Mouse (Mus musculus): Measurements from ENCODE around the gene Tvp23b.

Tvp23b gene

GRCm38 (mm10) chr11:62891763-62892162 is 12.5 kb downstream of the Tvp23b start:
- DNase-seq (ENCODE audit: extremely low read depth, insufficient read length, low spot score): no peak

- DNase-seq (ENCODE audit: extremely low read depth, insufficient read length, low spot score): peak; percentile 25
Measured at GRCm38 (mm10) chr11:62901699-62902323, 22.6 kb downstream of the Tvp23b start.

- no peak for DNase-seq (ENCODE audit: extremely low read depth, insufficient read length, low spot score)
Measured at GRCm38 (mm10) chr11:62903871-62904495, 24.7 kb downstream of the Tvp23b start.

GRCm38 (mm10) chr11:62909720-62910306 is 30.6 kb downstream of the Tvp23b start:
- no peak for DNase-seq (ENCODE audit: extremely low read depth, insufficient read length, low spot score)

GRCm38 (mm10) chr11:62911362-62911761 is 32.1 kb downstream of the Tvp23b start:
- DNase-seq (ENCODE audit: extremely low read depth, insufficient read length, low spot score): no peak

- DNase-seq (ENCODE audit: extremely low read depth, insufficient read length, low spot score): no peak
Measured at GRCm38 (mm10) chr11:62913141-62913540, 33.9 kb downstream of the Tvp23b start.

GRCm38 (mm10) chr11:62914532-62914931 is 35.3 kb downstream of the Tvp23b start:
- DNase-seq (ENCODE audit: extremely low read depth, insufficient read length, low spot score): no peak

GRCm38 (mm10) chr11:62915486-62915885 is 36.2 kb downstream of the Tvp23b start:
- DNase-seq (ENCODE audit: extremely low read depth, insufficient read length, low spot score): no peak

GRCm38 (mm10) chr11:62916765-62917164 is 37.5 kb downstream of the Tvp23b start:
- no peak for DNase-seq (ENCODE audit: extremely low read depth, insufficient read length, low spot score)

GRCm38 (mm10) chr11:62919946-62920742 is 40.9 kb downstream of the Tvp23b start:
- DNase-seq (ENCODE audit: extremely low read depth, insufficient read length, low spot score): peak; percentile 35

GRCm38 (mm10) chr11:62920743-62921050 is 41.4 kb downstream of the Tvp23b start:
- no peak for DNase-seq (ENCODE audit: extremely low read depth, insufficient read length, low spot score)

GRCm38 (mm10) chr11:62921052-62921977 is 42.1 kb downstream of the Tvp23b start:
- peak; percentile 80 for DNase-seq (ENCODE audit: extremely low read depth, insufficient read length, low spot score)

- no peak for DNase-seq (ENCODE audit: extremely low read depth, insufficient read length, low spot score)
Measured at GRCm38 (mm10) chr11:62924091-62924761, 45.0 kb downstream of the Tvp23b start.

- DNase-seq (ENCODE audit: extremely low read depth, insufficient read length, low spot score): no peak
Measured at GRCm38 (mm10) chr11:62929799-62930198, 50.5 kb downstream of the Tvp23b start.

- DNase-seq (ENCODE audit: extremely low read depth, insufficient read length, low spot score): no peak
Measured at GRCm38 (mm10) chr11:62930574-62930973, 51.3 kb downstream of the Tvp23b start.

- DNase-seq (ENCODE audit: extremely low read depth, insufficient read length, low spot score): no peak
Measured at GRCm38 (mm10) chr11:62931141-62931540, 51.9 kb downstream of the Tvp23b start.

GRCm38 (mm10) chr11:62933099-62933498 is 53.8 kb downstream of the Tvp23b start:
- no peak for DNase-seq (ENCODE audit: extremely low read depth, insufficient read length, low spot score)

GRCm38 (mm10) chr11:62934795-62935514 is 55.7 kb downstream of the Tvp23b start:
- no peak for DNase-seq (ENCODE audit: extremely low read depth, insufficient read length, low spot score)

GRCm38 (mm10) chr11:62937986-62938385 is 58.7 kb downstream of the Tvp23b start:
- no peak for DNase-seq (ENCODE audit: extremely low read depth, insufficient read length, low spot score)

All from 3134 (cell line).